Mouse (Mus musculus): ENCODE results near the gene Sumf2.

Gene Sumf2

DNA sequence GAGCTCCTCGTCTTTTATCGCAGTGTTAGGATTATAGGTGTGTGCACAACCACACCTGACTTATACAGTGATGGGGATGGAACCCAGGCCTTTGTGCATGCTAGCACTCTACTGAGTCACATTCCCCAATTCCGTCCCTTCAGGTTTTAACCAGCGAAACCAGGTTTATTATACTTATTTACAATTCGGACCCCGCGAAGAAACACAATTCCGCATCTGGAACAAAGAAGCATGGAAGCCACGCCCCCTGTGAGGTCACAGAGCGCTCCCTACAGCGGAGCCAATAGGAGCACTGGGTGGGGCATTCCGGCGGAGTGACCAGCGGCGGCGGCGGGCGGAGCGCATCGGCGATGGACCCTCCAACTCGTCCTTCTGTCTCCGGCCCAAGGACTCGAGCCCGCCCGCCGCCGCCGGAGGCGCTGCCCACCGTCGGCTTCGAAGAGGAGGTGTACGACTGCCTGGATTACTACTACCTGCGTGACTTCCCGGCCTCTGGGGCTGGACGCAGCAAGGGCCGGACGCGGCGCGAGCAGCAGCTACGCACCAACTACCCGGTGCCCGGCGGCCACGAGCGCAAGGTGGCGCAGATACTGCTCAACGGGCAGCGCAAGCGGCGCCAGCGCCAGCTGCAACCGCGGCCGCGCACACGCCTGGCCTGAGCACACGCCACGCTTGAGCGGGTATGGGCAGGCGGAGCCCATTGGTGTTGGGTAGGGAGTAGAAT lies 61.6 kb downstream of the Sumf2 start, which contains the start of gene Nupr1l:
Nupr1l (plus strand) TSS at position 299 of the 724 bp plus-strand sequence.
- DNase-seq, result peak; percentile 97

DNA sequence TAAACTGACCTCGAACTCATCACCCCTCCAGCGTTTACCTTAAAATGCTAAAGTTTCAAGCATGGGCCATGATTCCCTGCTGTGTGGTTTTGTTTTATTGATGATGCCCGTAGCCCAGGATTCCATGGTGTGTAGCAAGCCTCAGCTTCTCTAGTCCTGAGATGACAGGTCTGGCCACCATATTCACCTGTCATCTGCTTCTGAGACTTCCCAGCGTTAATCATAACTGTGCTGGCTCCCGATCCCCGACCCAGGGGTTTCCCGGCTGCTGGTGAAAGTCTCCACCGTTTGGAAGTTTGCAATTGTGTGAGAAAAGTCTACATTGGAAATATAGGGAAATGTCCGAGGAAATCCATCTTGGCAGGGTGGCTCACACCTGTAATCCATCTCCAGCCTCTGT lies 62.4 kb downstream of the Sumf2 start:
- no peak for DNase-seq

DNA sequence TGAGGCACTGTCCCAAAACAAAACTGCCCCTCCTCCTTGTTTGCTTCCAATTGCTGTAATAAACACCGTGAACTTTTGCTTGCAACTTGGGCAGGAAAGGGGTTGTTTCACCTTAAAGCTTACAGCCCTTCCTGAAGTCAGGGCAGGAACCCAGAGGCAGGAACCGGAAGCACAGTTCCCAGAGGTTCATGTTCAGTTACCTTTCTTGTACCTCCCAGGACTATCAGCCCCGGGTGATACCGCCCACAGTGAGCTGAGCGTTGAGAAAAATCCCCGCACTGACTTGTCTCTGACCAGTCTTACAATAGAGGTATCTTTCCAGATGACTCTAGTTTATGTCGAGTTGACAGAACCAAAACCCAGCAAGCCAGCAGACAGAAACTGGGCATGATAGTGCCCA lies 62.8 kb downstream of the Sumf2 start:
- no peak for DNase-seq

All from kidney, postnatal 4 days (tissue).